Mouse (Mus musculus): ENCODE measurements around the gene Gpatch8.

Gpatch8 gene

DNA sequence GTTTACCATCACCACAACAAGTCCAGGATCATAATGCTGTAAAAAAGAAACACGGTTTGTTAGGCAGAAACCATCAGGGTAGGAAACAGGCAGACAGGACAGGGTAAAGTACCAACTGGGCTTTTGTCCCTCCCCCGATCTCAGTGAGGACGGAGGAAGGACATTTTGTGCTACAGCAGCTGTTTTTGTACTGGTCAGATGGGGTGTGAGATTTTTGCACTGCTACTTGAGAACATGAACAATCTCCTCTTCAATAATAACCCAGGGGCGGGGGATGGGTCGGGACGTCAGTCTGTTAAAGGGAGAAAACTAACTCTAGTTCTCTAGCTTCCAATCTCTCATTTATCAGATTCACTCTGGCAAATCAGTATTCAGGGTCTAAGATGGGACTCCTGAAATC is 46.0 kb downstream of the Gpatch8 start:
- in situ Hi-C loops (cut with MboI; ENCODE audit: low sequenced_read_pairs): no loop called here

DNA sequence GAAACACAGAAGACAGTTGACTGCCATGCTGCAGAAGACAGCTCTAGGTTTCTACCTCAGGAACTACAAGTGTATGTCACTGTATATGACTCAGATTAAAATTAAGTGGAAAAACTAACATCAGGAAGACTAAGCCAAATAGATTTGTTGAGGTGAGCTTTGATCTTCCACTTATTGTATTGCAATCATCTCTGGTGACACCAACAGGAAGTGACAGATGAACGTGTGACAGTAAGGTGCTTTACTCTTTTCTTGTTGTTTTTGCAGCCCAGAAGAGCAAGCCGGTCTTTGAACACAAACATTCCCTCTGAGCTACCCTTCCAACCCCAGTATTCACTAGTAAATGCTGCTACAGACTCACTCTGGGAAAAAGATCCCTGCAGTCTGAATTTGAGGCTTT is 59.5 kb downstream of the Gpatch8 start:
- in situ Hi-C loops (cut with MboI; ENCODE audit: low sequenced_read_pairs): no loop called here

DNA sequence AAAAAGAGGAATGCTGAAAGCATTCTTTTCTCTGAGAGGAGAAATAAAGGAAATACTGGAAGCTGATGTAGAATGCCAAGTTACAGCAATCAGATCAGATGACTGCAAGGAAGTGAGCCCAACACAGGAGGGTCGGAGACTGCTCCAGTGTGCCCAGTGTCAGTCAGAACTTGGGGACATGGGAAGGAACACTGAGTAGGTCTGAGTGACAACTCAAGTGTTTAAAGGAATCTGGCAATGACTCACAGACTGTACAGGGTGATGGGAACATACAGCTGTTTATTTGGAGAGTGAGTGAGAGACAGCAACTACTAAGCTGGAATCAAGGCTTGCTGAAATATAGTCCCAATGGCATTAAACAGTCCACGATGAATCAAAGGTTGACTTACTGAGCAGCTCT is 60.0 kb downstream of the Gpatch8 start:
- in situ Hi-C loops (cut with MboI; ENCODE audit: low sequenced_read_pairs): no loop called here

DNA sequence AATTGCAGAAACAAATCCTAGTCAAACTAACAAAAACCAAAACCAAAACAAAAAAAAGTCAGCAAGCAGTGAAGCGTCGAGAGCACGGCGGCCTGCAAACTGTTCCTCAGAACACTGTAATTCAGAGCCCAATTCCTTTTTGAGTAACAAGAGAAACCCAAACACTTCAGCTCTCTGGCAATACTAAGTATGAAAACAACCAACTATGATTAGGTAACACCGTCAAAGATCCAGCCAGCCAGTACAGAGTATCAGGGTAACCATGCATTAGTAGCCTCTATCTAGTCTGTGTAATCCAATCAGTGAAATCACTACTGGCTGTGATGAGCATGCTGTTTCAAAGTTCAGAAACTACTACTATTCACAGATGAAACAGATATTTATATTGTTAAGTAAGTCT is 60.5 kb downstream of the Gpatch8 start:
- in situ Hi-C loops (cut with MboI; ENCODE audit: low sequenced_read_pairs): no loop called here

DNA sequence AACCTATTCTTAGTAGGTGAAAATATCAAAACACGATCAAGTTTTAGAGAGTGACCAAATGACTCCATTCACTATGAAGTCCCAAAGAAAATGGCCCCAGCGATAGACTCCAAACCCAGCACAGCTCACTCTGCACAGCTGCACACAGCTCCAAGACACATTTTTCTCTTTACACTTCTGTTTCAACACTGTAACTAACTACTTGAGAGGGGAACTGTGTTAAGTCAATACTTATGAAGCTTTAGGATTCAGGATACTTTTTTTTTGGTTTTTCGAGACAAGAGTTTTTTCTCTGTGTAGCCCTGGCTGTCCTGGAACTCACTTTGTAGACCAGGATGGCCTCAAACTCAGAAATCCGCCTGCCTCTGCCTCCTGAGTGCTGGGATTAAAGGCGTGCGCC is 61.1 kb downstream of the Gpatch8 start:
- in situ Hi-C loops (cut with MboI; ENCODE audit: low sequenced_read_pairs): no loop called here

DNA sequence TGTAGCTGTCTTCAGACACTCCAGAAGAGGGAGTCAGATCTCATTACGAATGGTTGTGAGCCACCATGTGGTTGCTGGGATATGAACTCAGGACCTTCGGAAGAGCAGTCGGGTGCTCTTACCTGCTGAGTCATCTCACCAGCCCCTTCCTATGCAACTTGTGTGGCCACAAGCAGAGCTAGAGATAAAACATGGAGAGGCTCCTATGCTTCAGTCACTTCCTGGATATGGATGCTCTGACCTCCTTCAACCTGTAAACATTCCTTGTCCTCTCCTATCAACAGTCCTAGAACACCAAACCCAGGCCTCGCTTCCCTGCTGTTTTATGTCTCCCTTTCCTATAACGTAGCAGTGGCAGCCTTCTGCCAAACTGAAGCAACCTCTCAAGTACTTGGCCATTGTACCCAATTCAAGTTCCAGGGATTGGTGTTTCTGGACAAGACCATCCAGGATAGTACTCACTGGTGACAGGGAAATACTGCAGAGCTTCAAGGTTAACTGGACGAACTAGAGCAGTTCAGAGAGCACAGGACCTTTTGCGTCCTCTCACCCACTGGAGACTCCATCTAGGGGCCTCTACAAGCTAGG is 62.0 kb downstream of the Gpatch8 start:
- in situ Hi-C loops (cut with MboI; ENCODE audit: low sequenced_read_pairs): no loop called here

DNA sequence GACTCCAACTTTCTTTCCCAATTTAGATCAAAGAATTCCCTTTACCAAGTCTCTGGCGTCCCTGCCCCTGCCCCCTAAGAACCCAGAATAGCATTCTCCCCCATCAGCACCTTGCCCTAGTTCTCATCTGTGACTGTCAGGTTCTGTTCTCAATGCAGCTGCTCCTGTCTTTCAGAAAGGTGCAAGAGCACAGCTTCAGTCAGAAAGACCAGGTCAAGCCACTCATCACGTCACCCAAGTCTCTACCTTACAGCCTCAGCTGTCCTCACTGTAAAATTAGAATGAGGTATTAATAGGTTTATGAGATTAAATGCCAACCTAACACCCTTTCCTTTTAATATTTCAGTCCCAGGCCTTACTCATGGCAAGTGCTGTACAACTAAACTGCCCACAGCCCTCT is 63.0 kb downstream of the Gpatch8 start:
- in situ Hi-C loops (cut with MboI; ENCODE audit: low sequenced_read_pairs): no loop called here

DNA sequence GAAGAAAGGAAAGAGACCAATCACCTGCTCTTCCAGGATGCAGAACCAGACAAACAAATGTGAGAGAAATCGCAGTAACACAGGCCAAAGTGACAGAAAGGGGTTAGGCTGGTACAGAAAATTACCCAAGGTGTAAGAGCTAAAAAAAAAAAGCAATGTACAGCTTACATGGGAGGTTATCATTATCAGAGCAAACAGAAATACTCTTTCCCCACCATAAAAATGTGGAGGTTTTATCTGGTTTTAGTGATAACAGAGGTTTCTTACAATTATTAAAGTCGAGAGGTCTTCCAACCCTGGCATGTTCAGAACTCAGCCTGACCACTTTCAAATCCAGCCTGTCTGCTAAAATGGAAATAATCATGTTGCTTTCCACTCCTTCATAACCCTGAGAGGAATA is 68.3 kb downstream of the Gpatch8 start:
- in situ Hi-C loops (cut with MboI; ENCODE audit: low sequenced_read_pairs): no loop called here

DNA sequence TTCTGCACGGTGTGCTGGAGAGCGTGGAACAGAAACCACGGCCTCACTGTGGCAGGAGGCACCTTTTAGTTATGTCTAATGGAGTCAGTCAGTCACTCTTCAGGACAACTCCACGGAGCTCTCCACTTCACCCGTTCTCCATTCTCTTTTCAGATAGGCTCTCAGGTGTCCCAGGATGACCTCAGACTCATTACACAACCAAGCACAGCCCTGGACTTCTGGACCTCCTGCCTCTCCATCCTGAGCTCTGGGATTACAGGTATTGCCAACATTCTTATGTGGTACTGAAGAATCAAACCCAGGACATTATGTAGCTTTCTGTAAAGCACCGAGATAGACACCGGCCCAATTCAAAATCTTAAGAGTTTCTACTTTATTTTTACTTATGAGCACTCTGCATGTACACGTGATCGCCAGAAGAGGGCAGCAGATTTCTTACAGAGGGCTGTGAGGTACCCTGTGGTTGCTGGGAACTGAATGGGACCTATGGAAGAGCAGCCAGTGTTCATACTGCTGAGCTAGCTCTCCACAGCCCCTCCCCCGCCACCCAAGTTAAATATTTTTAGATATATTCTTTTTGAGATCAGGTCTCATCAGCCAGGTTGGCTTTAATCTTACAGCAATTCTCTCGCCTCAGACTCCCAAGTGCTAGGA is 69.3 kb downstream of the Gpatch8 start:
- in situ Hi-C loops (cut with MboI; ENCODE audit: low sequenced_read_pairs): no loop called here

DNA sequence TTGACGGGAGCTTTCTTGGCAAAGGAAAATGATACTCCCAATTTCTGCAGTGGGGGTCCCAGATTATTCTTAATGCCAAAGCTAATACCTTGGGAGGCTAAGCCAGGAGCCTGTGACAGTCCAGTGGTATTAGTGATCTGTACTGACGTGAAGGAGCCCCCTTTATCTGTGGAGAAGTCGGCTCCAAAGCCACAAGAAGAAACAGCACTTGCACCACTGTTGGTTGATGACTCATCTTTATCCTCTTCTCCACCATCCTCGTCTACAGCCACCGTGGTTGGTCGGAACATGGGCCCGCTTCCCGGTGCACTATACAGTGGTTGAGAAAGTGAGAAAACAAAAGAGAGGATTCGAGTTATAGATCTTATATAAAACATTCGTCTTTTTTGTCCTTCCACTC is 74.4 kb downstream of the Gpatch8 start:
- in situ Hi-C loops (cut with MboI; ENCODE audit: low sequenced_read_pairs): no loop called here

DNA sequence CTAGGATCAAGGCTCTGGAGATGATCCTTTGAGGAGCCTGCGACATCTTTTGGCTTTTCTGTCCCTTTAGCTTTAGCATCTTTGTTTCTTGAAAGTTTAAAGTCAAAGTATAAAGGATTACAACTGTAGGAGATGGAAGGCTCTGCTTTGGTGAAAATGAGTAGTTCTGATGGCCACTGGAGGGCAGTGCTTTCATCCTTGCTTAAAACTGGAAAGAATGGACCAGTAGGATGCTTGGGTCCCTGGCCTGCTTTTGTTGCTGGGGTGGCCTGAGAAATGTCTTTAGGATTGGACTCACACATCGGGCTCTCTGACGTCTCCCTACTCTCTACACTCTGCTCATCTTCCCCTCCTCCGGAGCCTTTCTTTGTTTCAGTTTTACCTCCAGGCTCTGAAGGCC is 75.3 kb downstream of the Gpatch8 start:
- in situ Hi-C loops (cut with MboI; ENCODE audit: low sequenced_read_pairs): no loop called here

DNA sequence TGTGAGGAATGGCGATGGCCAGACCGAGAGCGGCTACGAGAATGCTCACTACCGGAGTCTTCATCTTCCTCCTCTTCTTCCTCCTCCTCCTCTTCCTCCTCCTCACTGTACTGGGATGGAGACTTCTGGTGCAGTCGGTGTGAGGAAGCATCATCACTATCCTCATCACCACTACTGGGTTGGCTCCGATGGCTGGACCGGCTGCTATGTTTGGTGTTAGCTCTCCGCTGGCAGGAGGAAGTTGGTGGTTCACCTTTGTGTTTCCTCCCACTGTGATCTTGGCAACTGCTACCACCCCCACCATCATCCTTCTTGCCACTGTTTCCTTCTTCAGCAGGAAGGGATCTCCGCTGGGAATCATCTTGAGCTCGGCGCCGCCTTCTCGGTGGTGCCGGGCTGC is 76.1 kb downstream of the Gpatch8 start:
- in situ Hi-C loops (cut with MboI; ENCODE audit: low sequenced_read_pairs): no loop called here

DNA sequence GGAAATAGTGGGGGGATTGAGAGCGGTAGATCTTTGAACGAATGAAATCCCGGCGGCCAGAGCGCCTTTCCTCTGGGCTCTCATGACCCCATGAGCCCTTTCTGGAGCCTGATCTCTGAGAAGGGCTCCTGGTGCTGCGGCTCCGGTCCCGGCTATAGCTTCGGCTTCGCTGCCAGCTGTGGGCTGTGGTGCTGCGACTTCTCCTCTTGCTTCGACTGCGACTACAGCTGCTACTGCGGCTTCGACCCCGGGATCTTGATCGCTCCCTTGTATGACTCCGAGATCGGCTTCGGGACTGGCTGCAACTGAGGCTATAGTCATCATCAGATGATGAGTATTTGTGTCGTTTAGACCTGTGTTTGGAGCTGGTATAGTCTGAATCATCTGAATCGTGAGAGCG is 76.6 kb downstream of the Gpatch8 start:
- in situ Hi-C loops (cut with MboI; ENCODE audit: low sequenced_read_pairs): no loop called here

DNA sequence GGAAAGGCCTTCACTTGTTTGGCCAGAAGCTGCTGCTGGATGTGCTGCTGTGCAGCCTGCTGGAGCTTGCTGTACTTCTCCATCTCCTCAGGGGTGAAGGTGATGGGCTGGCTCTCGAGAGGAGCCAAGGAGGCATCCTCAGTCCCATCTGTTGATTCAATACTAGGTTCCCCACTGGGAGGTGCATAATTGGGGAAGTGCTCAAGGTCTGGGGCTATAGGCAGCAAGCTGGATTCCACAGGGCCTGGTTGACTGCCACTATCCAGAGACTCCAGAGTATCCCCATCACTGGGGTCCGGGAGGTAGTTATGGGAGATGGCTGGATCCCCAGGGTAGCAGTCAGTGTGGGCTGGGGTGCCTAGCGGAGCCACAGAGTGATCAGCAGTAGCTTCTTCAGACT is 77.5 kb downstream of the Gpatch8 start:
- in situ Hi-C loops (cut with MboI; ENCODE audit: low sequenced_read_pairs): no loop called here

DNA sequence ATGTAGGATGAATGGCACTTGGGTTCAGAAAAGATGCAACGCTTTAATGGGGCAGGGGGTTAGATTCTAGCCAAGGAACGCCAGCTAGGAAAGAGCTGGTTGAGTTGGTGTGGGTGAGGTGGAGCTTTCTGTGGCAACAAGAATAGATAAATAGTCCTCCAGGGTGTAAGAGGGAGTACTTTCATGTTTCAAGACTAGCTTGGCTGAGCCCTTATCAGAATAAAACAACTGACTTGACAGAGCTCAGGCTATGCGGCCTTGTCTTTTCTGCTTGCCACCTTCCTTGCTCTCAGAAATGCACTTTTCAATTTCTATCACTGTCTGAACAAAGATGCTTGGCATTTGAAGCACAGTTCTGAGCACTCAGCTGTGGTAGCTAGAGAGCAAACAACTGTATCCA is 81.2 kb downstream of the Gpatch8 start:
- in situ Hi-C loops (cut with MboI; ENCODE audit: low sequenced_read_pairs): no loop called here

DNA sequence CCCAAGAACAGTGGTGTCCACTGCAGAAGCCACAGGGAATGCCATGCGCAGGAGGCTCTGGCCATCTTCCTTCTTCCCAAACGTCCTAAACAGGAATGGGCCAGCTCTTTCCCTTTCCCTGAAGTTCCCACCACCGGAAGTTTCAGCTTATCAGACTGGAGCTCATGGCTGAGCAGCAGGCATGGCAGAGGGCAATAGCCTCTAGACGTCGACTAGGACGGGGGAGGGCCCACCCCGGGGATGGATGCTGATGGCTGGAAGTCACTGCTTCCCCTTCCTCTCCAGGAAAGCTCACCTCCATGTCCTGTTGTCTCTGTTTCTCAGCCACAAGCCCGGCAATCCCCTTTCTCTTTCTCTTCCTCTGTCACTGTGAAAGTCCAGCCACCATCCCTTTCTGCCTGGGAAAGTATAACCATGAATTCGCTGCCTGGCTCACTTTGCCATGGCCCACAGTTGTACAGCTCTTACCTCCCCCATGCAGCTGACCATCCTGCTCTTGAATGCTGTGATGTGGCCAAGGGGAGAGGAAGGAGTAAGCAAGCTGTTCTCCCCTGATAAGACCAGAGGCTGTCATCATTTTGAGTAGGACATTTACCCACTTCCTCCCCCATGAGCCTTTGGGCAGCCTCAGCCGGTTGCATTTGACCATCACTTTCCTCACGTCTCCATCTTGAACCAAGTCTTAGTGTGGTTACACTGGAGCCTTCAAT is 86.4 kb downstream of the Gpatch8 start, which contains the start of gene Itga2b:
Itga2b (minus strand) TSS at position 475 of the 710 bp plus-strand sequence.
- in situ Hi-C loops (cut with MboI; ENCODE audit: low sequenced_read_pairs): no loop called here

DNA sequence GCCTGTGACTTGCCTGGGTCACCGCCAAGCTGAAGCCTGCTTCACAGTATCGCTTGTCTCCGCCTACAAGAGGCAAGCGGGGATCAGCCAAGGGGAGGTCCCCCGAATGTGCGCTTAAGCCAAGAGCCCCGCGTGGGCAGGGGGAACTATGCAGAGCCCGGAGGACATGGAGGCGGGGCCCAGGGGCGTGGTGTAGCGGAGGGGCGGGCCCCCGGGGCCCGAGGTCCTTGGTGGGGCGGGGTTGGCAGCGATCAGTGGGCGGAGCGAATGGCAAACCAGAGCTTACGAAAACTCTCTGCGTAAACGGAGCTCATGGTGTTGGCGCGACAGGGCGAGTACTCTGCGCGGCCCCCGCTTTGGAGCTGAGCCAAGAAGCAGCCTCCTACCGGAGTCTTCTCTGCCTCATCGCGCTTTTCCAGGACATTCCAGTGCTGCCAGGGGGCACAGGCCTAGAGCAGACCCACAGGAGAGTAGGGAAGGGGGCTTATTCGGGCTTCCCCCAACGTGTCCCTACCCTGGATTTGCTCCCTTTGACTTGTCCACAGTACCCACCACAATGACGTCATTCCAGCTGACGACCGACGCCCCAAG is 89.1 kb downstream of the Gpatch8 start:
- in situ Hi-C loops (cut with MboI; ENCODE audit: low sequenced_read_pairs): no loop called here

DNA sequence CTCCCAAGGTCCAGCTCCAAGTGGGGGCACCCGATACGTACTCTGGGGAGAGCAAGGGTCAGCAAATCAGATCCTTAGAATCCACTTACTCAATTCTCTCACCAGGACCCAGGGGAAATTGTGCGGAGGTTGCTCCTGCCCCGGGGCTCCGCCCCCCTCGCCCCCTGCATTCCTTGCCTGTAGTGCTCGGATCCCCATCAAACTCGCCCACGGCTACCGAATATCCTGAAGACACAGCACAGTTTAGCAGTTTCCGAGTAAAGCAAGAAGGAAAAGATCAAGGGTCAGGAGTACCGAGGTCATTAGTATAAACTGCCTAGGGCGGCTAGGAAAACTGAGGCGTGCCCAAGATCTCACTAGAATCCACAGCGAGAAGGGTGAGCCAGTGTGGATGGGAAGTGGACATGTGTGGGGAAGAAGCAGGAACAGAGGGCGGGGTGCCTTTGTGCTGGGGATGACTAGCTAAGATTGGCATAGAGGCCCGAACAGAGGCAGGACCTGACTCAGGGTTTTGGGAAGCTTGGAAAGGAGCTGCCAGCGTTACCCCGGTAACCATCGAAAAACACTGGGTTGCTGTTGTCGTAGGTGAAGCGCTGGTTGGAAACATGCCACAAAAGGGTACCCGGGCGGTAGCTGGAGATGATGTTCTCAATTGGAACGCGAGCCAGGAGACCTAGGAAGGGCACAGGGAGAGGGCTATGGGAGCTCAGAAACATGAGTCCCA is 90.3 kb downstream of the Gpatch8 start:
- in situ Hi-C loops (cut with MboI; ENCODE audit: low sequenced_read_pairs): no loop called here

DNA sequence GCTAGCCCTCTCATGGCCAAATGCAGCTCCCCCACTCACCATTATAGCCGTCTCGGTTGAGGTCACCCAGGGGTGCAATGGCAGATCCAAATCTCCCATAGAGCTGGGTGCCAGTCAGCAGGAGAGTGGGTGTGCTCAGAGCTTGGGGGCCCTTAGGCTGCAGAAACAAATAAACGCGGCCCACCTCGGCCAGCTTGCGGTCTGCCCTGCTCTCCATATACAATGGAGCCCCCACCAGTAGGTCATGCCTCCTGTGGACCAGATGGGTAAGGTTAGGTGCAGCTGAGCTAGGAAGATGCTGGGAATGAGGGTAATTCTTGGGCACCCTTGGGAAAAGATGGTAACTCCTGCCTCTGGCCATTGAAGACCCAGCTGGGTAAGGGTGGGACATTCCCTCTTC is 91.3 kb downstream of the Gpatch8 start:
- in situ Hi-C loops (cut with MboI; ENCODE audit: low sequenced_read_pairs): no loop called here

DNA sequence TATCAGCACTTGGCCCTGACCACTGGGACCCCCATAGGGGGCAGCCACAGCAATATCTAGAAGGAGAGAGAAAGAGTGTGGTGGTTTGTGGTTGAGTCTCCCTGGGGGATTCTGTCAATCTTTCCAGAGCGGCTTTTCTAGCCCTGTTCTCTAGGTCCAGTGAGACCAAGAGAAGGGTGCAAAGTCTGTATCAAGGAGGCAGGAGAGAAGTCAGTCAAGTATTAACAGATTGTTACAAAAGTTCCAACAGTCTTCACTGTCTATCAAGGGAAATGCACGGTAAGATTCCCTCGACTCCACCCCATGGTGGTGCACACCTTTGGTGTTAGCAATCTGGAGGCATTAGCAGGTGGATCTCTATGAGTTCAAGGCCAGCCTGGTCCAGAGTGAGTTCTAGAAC is 94.4 kb downstream of the Gpatch8 start:
- in situ Hi-C loops (cut with MboI; ENCODE audit: low sequenced_read_pairs): no loop called here

DNA sequence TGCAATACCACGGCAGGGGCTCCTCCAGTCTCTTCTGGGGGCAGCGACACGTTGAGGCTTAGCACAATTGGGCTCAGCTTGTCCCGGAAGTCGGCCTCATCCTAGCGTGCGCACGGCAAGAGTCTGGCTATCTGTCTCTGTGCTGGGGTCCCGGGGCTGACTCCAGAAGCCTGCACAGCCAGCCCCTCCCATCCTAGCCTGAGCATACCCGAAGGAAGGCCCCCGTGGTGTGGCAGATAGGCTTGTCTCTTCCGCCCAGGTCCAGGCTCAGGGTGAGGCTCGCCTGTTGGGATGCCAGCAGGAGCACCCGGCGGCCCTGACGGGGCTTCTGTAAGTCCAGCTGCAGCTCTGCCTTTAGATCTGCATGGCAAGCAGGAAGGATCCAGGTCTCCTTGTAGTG is 95.7 kb downstream of the Gpatch8 start:
- in situ Hi-C loops (cut with MboI; ENCODE audit: low sequenced_read_pairs): no loop called here
